Mouse (Mus musculus) midbrain, postnatal 0 days (tissue): Measurements from ENCODE around the gene Mef2c. TPM values are rescaled to one million over a fixed set of nuclear protein-coding genes. Genes with fewer than 3 reads are reported as not detected.

Experiments used
- ATAC-seq: fragments of 200-750 bp; cut with Nextera tagmentation; 2 replicates; pipeline ENCODE4 v1.8.0; 2017; ENCODE audit warnings: moderate number of reproducible peaks, mild to moderate bottlenecking, moderate TSS enrichment, moderate library complexity; ENCODE audit not compliant: low FRiP score
- DNase-seq: peaks from one replicate; pipeline ENCODE4 v3.0.0-alpha.2; 2015; ENCODE audit warnings: low spot score
- H3K27ac ChIP-seq: fragments of 300-500 bp; sonication (generic); 2 replicates; pipeline ENCODE4 v1.5.1; 2014; ENCODE audit warnings: low read depth, mild to moderate bottlenecking, low read length, mixed read lengths
- H3K27me3 ChIP-seq: fragments of 300-500 bp; sonication (generic); 2 replicates; pipeline ENCODE4 v1.6.1; 2014; ENCODE audit warnings: low read length, control low read depth, mixed read lengths; ENCODE audit not compliant: insufficient read depth
- H3K36me3 ChIP-seq: fragments of 300-500 bp; sonication (generic); 2 replicates; pipeline ENCODE4 v1.6.1; 2014; ENCODE audit warnings: low read length, control low read depth, mixed read lengths; ENCODE audit not compliant: insufficient read depth
- H3K4me1 ChIP-seq: fragments of 300-500 bp; sonication (generic); 2 replicates; pipeline ENCODE4 v1.6.1; 2014; ENCODE audit warnings: mild to moderate bottlenecking, control low read depth, antibody characterized with exemption, low read length, mixed read lengths; ENCODE audit not compliant: insufficient read depth
- H3K4me2 ChIP-seq: fragments of 300-500 bp; sonication (generic); 2 replicates; pipeline ENCODE4 v1.6.1; 2014; ENCODE audit warnings: low read depth, mild to moderate bottlenecking, low read length, mixed read lengths; ENCODE audit not compliant: poor library complexity, severe bottlenecking
- H3K4me3 ChIP-seq: fragments of 300-500 bp; sonication (generic); 2 replicates; pipeline ENCODE4 v1.5.1; 2014; ENCODE audit warnings: low read depth, mild to moderate bottlenecking, low read length, moderate library complexity
- H3K9ac ChIP-seq: fragments of 300-500 bp; sonication (generic); replicated peaks from 2 replicates; pipeline ENCODE4 v1.6.1; 2014; ENCODE audit warnings: mild to moderate bottlenecking, low read length, moderate library complexity, mixed read lengths; ENCODE audit not compliant: poor library complexity, severe bottlenecking
- H3K9me3 ChIP-seq: fragments of 300-500 bp; sonication (generic); 2 replicates; pipeline ENCODE4 v1.6.1; 2016; ENCODE audit warnings: low read length, control low read depth
- CTCF ChIP-seq: IDR thresholded peaks from 2 replicates; pipeline ENCODE4 v1.5.1; 2016; ENCODE audit warnings: antibody characterized with exemption, mild to moderate bottlenecking
- WGBS: fragments of 180-500 bp; shearing (Covaris S2); extraction: QIAGEN DNeasy Blood & Tissue Kit; methylation state at CpG from one replicate; pipeline ENCODE4 v1.1.7; 2014; 5-methylcytosine and 5-hydroxymethylcytosine counted together
- polyA plus RNA-seq: library from polyadenylated mRNA; unstranded; fragments of >200 nt; fragmentation: Nextera tagmentation; extraction: Ambion mirVana; gene quantifications from 2 replicates; pipeline ENCODE4 v1.2.1, GENCODE M21; 2015
- total RNA-seq: library from RNA; depleted of rRNA; stranded (reverse); fragments of >200 nt; gene quantifications from 2 replicates; pipeline ENCODE4 v1.2.3, GENCODE M21; 2014

The Mef2c gene
- total and polyA plus RNA-seq, 2 experiments from 2014 or later = 32.9 to 50.7 TPM

DNA sequence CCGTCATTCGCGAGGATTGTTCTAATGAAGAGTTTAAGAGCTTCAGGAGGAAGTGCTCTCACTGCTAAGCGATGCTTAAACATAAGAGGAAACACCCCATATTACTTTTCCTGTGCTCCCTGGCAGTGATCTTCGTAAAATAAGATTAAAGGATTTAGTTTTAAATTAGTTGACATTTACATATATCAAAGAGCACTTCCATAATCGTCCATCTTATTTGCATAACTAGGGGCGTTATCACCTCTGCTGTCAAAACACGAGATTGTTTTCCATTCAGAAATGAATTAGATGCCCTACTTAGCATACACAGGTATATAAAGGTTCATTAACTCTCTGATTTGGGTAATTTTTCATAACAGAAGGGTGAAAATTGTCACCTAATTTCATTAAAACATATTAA is 71.0 kb downstream of the Mef2c start:
- Histone ChIP-seq H3K27ac (no peak overlapping the region), H3K9me3 (no peaks in the 10 kb centered on the region), H3K4me3 (no peak overlapping the region), H3K4me2 (no peak overlapping the region), H3K4me1 (no peaks in the 10 kb centered on the region), H3K9ac (no peak overlapping the region), H3K36me3 (no peaks in the 10 kb centered on the region), H3K27me3 (no peaks in the 10 kb centered on the region)
- 41% methylated on average over 8 of the region's 8 CpGs for WGBS
- no peak for TF ChIP-seq CTCF
- no peak for DNase-seq
- no peak for ATAC-seq

DNA sequence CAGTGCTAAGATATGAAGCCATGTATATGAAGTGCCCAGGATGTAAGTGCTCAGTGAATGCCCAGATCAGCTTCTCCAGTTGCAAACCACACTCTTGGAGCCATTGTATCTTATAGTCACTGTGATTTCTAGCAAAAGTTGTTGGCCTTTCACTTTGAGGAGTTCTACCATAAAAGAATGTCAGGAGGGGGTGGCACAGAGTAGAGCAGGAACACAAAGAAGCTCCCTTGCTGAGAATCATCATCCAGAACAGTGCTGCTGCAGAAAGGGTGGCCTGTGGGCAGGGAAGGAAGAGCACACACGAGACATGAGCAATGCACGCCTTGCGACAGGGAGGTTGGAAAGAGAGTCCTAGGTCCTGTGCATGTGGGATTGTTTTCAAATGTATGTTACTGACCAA is 75.6 kb downstream of the Mef2c start:
- WGBS = 91% methylated on average over 3 of the region's 3 CpGs

DNA sequence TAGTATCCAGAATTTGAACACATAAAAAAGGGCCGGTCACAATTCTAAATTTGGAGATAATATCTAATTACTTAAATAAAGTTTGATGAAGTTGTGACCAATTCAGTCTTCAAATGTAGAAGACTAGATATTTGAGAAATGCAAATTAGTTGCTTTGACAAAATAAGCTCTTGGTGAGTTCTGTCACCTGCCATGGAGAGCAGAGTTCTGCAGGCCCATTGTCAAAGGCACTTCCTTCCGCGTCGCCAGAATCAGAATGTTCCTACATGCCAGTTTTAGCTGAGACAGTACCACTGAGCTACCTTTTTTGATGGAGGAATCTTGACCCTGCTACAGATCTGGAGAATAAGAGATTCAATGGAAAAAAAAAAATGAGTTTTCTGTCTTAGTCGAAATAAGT is 77.0 kb downstream of the Mef2c start:
- TF ChIP-seq CTCF = no peak
- H3K9ac ChIP-seq = no peak overlapping the region
- H3K4me2 ChIP-seq = no peak overlapping the region
- no peaks in the 10 kb centered on the region for H3K4me1 ChIP-seq
- no peaks in the 10 kb centered on the region for H3K36me3 ChIP-seq
- no peaks in the 10 kb centered on the region for H3K9me3 ChIP-seq
- 85% methylated on average over 5 of the region's 5 CpGs for WGBS
- ATAC-seq (no peak), DNase-seq (no peak)
- no peak overlapping the region for H3K27ac ChIP-seq
- no peaks in the 10 kb centered on the region for H3K27me3 ChIP-seq
- H3K4me3 ChIP-seq = no peak overlapping the region

More for the DNA sequence above, 75.6 kb downstream of the Mef2c start:
- DNase-seq = no peak
- no peak for TF ChIP-seq CTCF
- Histone ChIP-seq H3K9ac (no peak overlapping the region), H3K36me3 (no peaks in the 10 kb centered on the region), H3K4me2 (no peak overlapping the region), H3K27me3 (no peaks in the 10 kb centered on the region), H3K9me3 (no peaks in the 10 kb centered on the region), H3K4me1 (no peaks in the 10 kb centered on the region), H3K27ac (no peak overlapping the region), H3K4me3 (no peak overlapping the region)
- ATAC-seq = no peak

DNA sequence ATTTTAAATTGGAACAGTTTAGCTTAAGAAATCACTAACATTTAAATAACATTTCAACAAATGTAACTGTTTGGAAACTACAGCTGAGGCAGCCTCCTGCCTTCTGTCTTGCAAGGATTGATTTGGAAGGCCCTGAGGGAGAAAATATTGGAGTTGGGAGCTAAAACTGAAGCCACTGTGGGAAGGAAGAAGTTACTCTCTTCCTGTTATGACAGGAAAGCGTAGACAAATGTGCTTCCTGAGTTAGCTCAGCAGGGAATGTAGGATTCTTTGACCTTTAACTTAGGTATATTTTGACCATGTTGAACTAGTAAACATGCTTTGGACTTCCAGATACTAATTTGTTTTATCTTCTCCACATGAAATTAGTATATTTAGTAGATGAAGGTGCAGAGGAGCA is 78.7 kb downstream of the Mef2c start:
- Histone ChIP-seq H3K27me3 (no peaks in the 10 kb centered on the region), H3K36me3 (no peaks in the 10 kb centered on the region), H3K4me1 (no peaks in the 10 kb centered on the region), H3K9me3 (no peaks in the 10 kb centered on the region), H3K27ac (no peak overlapping the region), H3K4me2 (no peak overlapping the region), H3K9ac (no peak overlapping the region), H3K4me3 (no peak overlapping the region)
- ATAC-seq (no peak), DNase-seq (no peak)
- 94% methylated on average over 1 of the region's 1 CpGs for WGBS
- TF ChIP-seq CTCF = no peak

DNA sequence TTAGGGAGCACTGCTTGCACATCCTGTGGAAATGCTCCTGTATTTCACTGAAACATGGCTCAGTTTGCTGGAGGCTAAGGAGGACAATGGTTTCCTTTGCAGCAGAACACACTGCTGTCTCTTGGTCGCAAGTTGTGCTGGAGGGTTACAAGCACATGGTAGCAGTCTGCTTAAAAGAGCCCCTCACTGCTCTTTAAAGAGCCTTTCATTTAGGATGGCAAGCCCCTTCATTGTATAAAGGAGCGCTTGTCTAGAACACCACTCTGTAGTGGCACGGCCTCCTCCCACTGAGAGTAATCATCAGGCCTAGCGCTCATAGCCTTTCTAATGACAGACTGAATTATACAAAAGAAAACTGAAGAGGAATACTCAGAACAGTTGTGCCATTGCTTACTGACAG is 80.0 kb downstream of the Mef2c start:
- H3K9ac ChIP-seq = no peak overlapping the region
- no peak overlapping the region for H3K4me3 ChIP-seq
- no peaks in the 10 kb centered on the region for H3K9me3 ChIP-seq
- 66% methylated on average over 4 of the region's 4 CpGs for WGBS
- no peaks in the 10 kb centered on the region for H3K4me1 ChIP-seq
- no peak for TF ChIP-seq CTCF
- DNase-seq (no peak), ATAC-seq (no peak)
- no peaks in the 10 kb centered on the region for H3K36me3 ChIP-seq
- no peak overlapping the region for H3K4me2 ChIP-seq
- no peaks in the 10 kb centered on the region for H3K27me3 ChIP-seq
- no peak overlapping the region for H3K27ac ChIP-seq

DNA sequence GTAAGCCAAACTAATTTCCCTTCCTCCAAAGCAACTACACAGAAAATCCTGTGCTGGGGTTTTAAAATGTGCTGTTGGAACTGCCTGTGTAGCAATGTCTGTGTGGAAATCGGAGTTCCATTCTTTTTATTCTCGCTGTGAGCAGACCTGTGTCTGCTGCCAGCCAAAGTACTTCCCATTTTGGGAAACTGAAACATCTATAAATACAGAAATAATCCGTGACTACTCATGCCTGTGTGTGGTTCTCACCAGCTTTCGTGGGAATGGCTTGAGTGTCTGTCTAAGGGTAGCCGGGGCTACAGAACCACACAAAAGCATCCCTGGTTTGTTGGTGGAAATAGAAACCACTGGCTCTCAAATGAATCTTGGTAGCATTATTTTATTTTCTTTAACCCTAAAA is 81.5 kb downstream of the Mef2c start:
- no peaks in the 10 kb centered on the region for H3K27me3 ChIP-seq
- no peak overlapping the region for H3K9ac ChIP-seq
- DNase-seq (no peak), ATAC-seq (no peak)
- no peaks in the 10 kb centered on the region for H3K36me3 ChIP-seq
- no peak overlapping the region for H3K4me3 ChIP-seq
- TF ChIP-seq CTCF = no peak
- no peak overlapping the region for H3K4me2 ChIP-seq
- no peaks in the 10 kb centered on the region for H3K9me3 ChIP-seq
- no peaks in the 10 kb centered on the region for H3K4me1 ChIP-seq
- WGBS = 74% methylated on average over 5 of the region's 5 CpGs
- no peak overlapping the region for H3K27ac ChIP-seq
